Mouse (Mus musculus) CH12.LX (cell line): ENCODE results near the gene Ilkap.

ENCODE experiments used
- CTCF ChIP-seq, 2 experiments: IDR thresholded peaks in 1 of 2; conservative IDR thresholded peaks in 1 of 2; 2 replicates each; pipeline ENCODE4 v1.5.1; 2011 to 2012; ENCODE audit warnings: low read depth in 2 of 2, low read length in 2 of 2, improper control_type of control experiment in 1 of 2, inconsistent platforms in 1 of 2, mild to moderate bottlenecking in 1 of 2, moderate library complexity in 1 of 2
- EP300 ChIP-seq: IDR thresholded peaks from 2 replicates; pipeline ENCODE4 v1.6.1; 2011; ENCODE audit warnings: low read length, improper control_type of control experiment
- HCFC1 ChIP-seq: IDR thresholded peaks from 2 replicates; pipeline ENCODE4 v1.6.1; 2012; ENCODE audit warnings: low read depth, mild to moderate bottlenecking, inconsistent platforms, low read length, improper control_type of control experiment
- POLR2A ChIP-seq: IDR thresholded peaks from 2 replicates; pipeline ENCODE4 v1.6.1; 2011; ENCODE audit warnings: low read depth, mild to moderate bottlenecking, improper control_type of control experiment, low read length
- POLR2AphosphoS2 ChIP-seq: IDR thresholded peaks from 2 replicates; pipeline ENCODE4 v1.6.1; 2011; ENCODE audit warnings: low read depth, low read length, improper control_type of control experiment
- ZMIZ1 ChIP-seq: IDR thresholded peaks from 2 replicates; pipeline ENCODE4 v1.6.1; 2012; ENCODE audit warnings: low read depth, mild to moderate bottlenecking, inconsistent platforms, low read length, improper control_type of control experiment

DNA sequence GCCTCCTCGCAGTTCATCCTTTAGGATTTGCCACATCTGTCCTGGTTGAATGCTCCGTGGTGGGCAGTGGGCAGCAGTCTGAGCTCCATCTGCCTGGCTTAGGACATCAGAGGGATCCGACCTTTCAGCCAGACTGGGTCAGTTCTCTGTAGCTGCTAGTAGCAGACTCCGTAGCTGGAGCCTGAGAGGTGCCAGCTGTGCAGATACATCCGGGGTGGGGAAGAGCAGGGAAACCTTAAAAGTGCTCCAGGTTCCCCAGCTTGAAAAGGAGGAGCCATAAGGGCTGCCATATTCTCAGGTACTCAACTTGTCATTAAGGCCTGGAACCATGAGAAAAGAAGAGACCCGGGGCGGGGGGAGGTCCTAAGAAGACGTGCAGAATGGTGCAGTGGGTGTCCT is 32.8 kb downstream of the Ilkap start:
- TF ChIP-seq POLR2A (no peak), POLR2AphosphoS2 (no peak), HCFC1 (no peak), ZMIZ1 (no peak), EP300 (no peak), CTCF (conservative IDR thresholded peaks at IDR 0.05 in 1 of 2, IDR thresholded peaks at IDR 0.05 in 1 of 2; ENCODE audit: low read depth in 2 of 2, low read length in 2 of 2) (no peak)
